Mouse (Mus musculus) MEL (cell line): ENCODE data around the gene Onecut3. TPM values are rescaled to one million over a fixed set of nuclear protein-coding genes. Genes with fewer than 3 reads are reported as not detected.

ENCODE experiments used
- DNase-seq: peaks from one replicate; pipeline ENCODE4 v3.0.0; 2011; ENCODE audit warnings: low read depth, low spot score
- H3K27ac ChIP-seq: 2 replicates; pipeline ENCODE4 v1.5.1; 2012; ENCODE audit warnings: low read depth, mild to moderate bottlenecking, control low read depth, low read length, moderate library complexity; ENCODE audit not compliant: control insufficient read depth
- H3K27me3 ChIP-seq, 2 experiments: fragments of 150-350 bp in 1 of 2; sonication (generic) in 1 of 2; 2 replicates each; pipeline ENCODE4 v1.6.1; 2012; ENCODE audit warnings: low read length in 2 of 2, mild to moderate bottlenecking in 2 of 2, improper control_type of control experiment in 1 of 2, moderate library complexity in 1 of 2; ENCODE audit not compliant: insufficient read depth in 2 of 2, control insufficient read depth in 1 of 2
- H3K36me3 ChIP-seq, 2 experiments: 2 replicates each; pipeline ENCODE4 v1.6.1; 2012 to 2014; ENCODE audit warnings: low read length in 2 of 2, improper control_type of control experiment in 1 of 2, inconsistent platforms in 1 of 2, mild to moderate bottlenecking in 1 of 2; ENCODE audit not compliant: insufficient read depth in 2 of 2, control insufficient read depth in 1 of 2
- H3K4me1 ChIP-seq, 2 experiments: fragments of 150-350 bp in 1 of 2; sonication (generic) in 1 of 2; 2 replicates each; pipeline ENCODE4 v1.6.1; 2012; ENCODE audit warnings: low read length in 2 of 2, improper control_type of control experiment in 1 of 2, mild to moderate bottlenecking in 1 of 2; ENCODE audit not compliant: insufficient read depth in 2 of 2, control insufficient read depth in 1 of 2
- H3K4me3 ChIP-seq, 2 experiments: fragments of 150-350 bp in 1 of 2; sonication (generic) in 1 of 2; 2 replicates each; pipeline ENCODE4 v1.5.1; 2012; ENCODE audit warnings: low read depth in 2 of 2, low read length in 2 of 2, mild to moderate bottlenecking in 2 of 2, moderate library complexity in 2 of 2, control low read depth in 1 of 2, improper control_type of control experiment in 1 of 2; ENCODE audit not compliant: control insufficient read depth in 1 of 2, insufficient read depth in 1 of 2
- H3K79me2 ChIP-seq: 2 replicates; pipeline ENCODE4 v1.6.1; 2012; ENCODE audit warnings: mild to moderate bottlenecking, low read length, moderate library complexity; ENCODE audit not compliant: control insufficient read depth, poor library complexity, insufficient read depth
- H3K9ac ChIP-seq: 2 replicates; pipeline ENCODE4 v1.6.1; 2012; ENCODE audit warnings: low read depth, mild to moderate bottlenecking, control low read depth, low read length, moderate library complexity; ENCODE audit not compliant: control insufficient read depth, poor library complexity, severe bottlenecking
- H3K9me3 ChIP-seq: fragments of 150-350 bp; sonication (generic); replicated peaks from 2 replicates; pipeline ENCODE4 v1.6.1; 2012; ENCODE audit warnings: mild to moderate bottlenecking, low read length, improper control_type of control experiment, moderate library complexity; ENCODE audit not compliant: insufficient read depth
- CHD1 ChIP-seq: IDR thresholded peaks from 2 replicates; pipeline ENCODE4 v1.6.1; 2012; ENCODE audit warnings: low read depth, mild to moderate bottlenecking, inconsistent platforms, low read length, improper control_type of control experiment
- CHD2 ChIP-seq: IDR thresholded peaks from 2 replicates; pipeline ENCODE4 v1.6.1; 2011; ENCODE audit warnings: low read length, improper control_type of control experiment
- CTCF ChIP-seq, 3 experiments: IDR thresholded peaks in 2 of 3; conservative IDR thresholded peaks in 1 of 3; 2 replicates each; pipeline ENCODE4 v1.5.1; 2011 to 2012; ENCODE audit warnings: low read length in 3 of 3, low read depth in 2 of 3, mild to moderate bottlenecking in 2 of 3, improper control_type of control experiment in 1 of 3, inconsistent platforms in 1 of 3, mixed read lengths in 1 of 3, moderate library complexity in 1 of 3; ENCODE audit not compliant: control insufficient read depth in 1 of 3, insufficient read depth in 1 of 3, poor library complexity in 1 of 3, severe bottlenecking in 1 of 3
- E2F4 ChIP-seq: IDR thresholded peaks from 2 replicates; pipeline ENCODE4 v1.6.1; 2011; ENCODE audit warnings: low read depth, low read length, improper control_type of control experiment, borderline replicate concordance
- EP300 ChIP-seq, 2 experiments: IDR thresholded peaks; 2 replicates each; pipeline ENCODE4 v1.6.1; 2011; ENCODE audit warnings: improper control_type of control experiment in 2 of 2, low read length in 2 of 2, low read depth in 1 of 2, mild to moderate bottlenecking in 1 of 2
- ETS1 ChIP-seq: IDR thresholded peaks from 2 replicates; pipeline ENCODE4 v1.6.1; 2012; ENCODE audit warnings: low read depth, mild to moderate bottlenecking, inconsistent platforms, low read length, improper control_type of control experiment, moderate library complexity
- GABPA ChIP-seq: IDR thresholded peaks from 2 replicates; pipeline ENCODE4 v1.6.1; 2012; ENCODE audit warnings: low read depth, mild to moderate bottlenecking, inconsistent platforms, low read length, improper control_type of control experiment, moderate library complexity
- GATA1 ChIP-seq: IDR thresholded peaks from 2 replicates; pipeline ENCODE4 v1.6.1; 2011; ENCODE audit warnings: low read depth, low read length, improper control_type of control experiment
- HCFC1 ChIP-seq: IDR thresholded peaks from 2 replicates; pipeline ENCODE4 v1.6.1; 2012; ENCODE audit warnings: low read depth, mild to moderate bottlenecking, inconsistent platforms, low read length, improper control_type of control experiment, moderate library complexity
- JUND ChIP-seq: IDR thresholded peaks from 2 replicates; pipeline ENCODE4 v1.6.1; 2011; ENCODE audit warnings: low read depth, mild to moderate bottlenecking, improper control_type of control experiment, low read length
- KAT2A ChIP-seq: conservative IDR thresholded peaks from 2 replicates; pipeline ENCODE4 v1.6.1; 2012; ENCODE audit warnings: low read depth, low read length, improper control_type of control experiment, inconsistent platforms
- MAX ChIP-seq: IDR thresholded peaks from 2 replicates; pipeline ENCODE4 v1.6.1; 2011; ENCODE audit warnings: low read length, improper control_type of control experiment
- MAZ ChIP-seq: IDR thresholded peaks from 2 replicates; pipeline ENCODE4 v1.6.1; 2012; ENCODE audit warnings: low read depth, mild to moderate bottlenecking, inconsistent platforms, low read length, improper control_type of control experiment
- MEF2A ChIP-seq: IDR thresholded peaks from 2 replicates; pipeline ENCODE4 v1.6.1; 2014; ENCODE audit warnings: low read depth, mild to moderate bottlenecking, inconsistent platforms, low read length, improper control_type of control experiment; ENCODE audit not compliant: poor library complexity, insufficient replicate concordance, severe bottlenecking; ENCODE audit errors: extremely low read depth
- MXI1 ChIP-seq: IDR thresholded peaks from 2 replicates; pipeline ENCODE4 v1.6.1; 2011; ENCODE audit warnings: mild to moderate bottlenecking, low read depth, low read length, improper control_type of control experiment
- MYC ChIP-seq: IDR thresholded peaks from 2 replicates; pipeline ENCODE4 v1.6.1; 2011; ENCODE audit warnings: low read depth, mild to moderate bottlenecking, low read length, improper control_type of control experiment, moderate library complexity
- POLR2A ChIP-seq, 2 experiments: IDR thresholded peaks; 2 replicates each; pipeline ENCODE4 v1.6.1; 2011 to 2012; ENCODE audit warnings: low read length in 2 of 2, mild to moderate bottlenecking in 2 of 2, control low read depth in 1 of 2, improper control_type of control experiment in 1 of 2, low read depth in 1 of 2, moderate library complexity in 1 of 2; ENCODE audit not compliant: control insufficient read depth in 1 of 2, insufficient read depth in 1 of 2, poor library complexity in 1 of 2
- POLR2AphosphoS2 ChIP-seq: IDR thresholded peaks from 2 replicates; pipeline ENCODE4 v1.6.1; 2011; ENCODE audit warnings: low read length, improper control_type of control experiment
- POLR2AphosphoS5 ChIP-seq: IDR thresholded peaks from 2 replicates; pipeline ENCODE4 v1.6.1; 2012; ENCODE audit warnings: low read depth, borderline replicate concordance, mild to moderate bottlenecking, inconsistent platforms, low read length, moderate library complexity, mixed read lengths
- RAD21 ChIP-seq: IDR thresholded peaks from 2 replicates; pipeline ENCODE4 v1.6.1; 2011; ENCODE audit warnings: mild to moderate bottlenecking, low read depth, low read length, improper control_type of control experiment
- RCOR1 ChIP-seq: IDR thresholded peaks from 2 replicates; pipeline ENCODE4 v1.6.1; 2012; ENCODE audit warnings: low read depth, mild to moderate bottlenecking, inconsistent platforms, low read length, improper control_type of control experiment
- SIN3A ChIP-seq: IDR thresholded peaks from 2 replicates; pipeline ENCODE4 v1.6.1; 2012; ENCODE audit warnings: low read length, improper control_type of control experiment, inconsistent platforms
- SMC3 ChIP-seq: IDR thresholded peaks from 2 replicates; pipeline ENCODE4 v1.6.1; 2011; ENCODE audit warnings: low read depth, low read length, improper control_type of control experiment
- TAL1 ChIP-seq: IDR thresholded peaks from 2 replicates; pipeline ENCODE4 v1.6.1; 2012; ENCODE audit warnings: mild to moderate bottlenecking, inconsistent platforms, low read length, moderate library complexity, mixed read lengths
- TBP ChIP-seq: IDR thresholded peaks from 2 replicates; pipeline ENCODE4 v1.8.0; 2011; ENCODE audit warnings: low read depth, low read length, improper control_type of control experiment
- TCF12 ChIP-seq: IDR thresholded peaks from 2 replicates; pipeline ENCODE4 v1.6.1; 2014; ENCODE audit warnings: low read depth, mild to moderate bottlenecking, inconsistent platforms, low read length, improper control_type of control experiment, moderate library complexity
- UBTF ChIP-seq: IDR thresholded peaks from 2 replicates; pipeline ENCODE4 v1.6.1; 2012; ENCODE audit warnings: low read depth, mild to moderate bottlenecking, inconsistent platforms, low read length, improper control_type of control experiment, moderate library complexity, borderline replicate concordance; ENCODE audit not compliant: insufficient read depth
- USF1 ChIP-seq: IDR thresholded peaks from 2 replicates; pipeline ENCODE4 v1.6.1; 2014; ENCODE audit warnings: low read depth, mild to moderate bottlenecking, inconsistent platforms, low read length, improper control_type of control experiment, moderate library complexity
- USF2 ChIP-seq, 2 experiments: IDR thresholded peaks; 2 replicates each; pipeline ENCODE4 v1.6.1; 2011 to 2012; ENCODE audit warnings: improper control_type of control experiment in 2 of 2, low read length in 2 of 2, borderline replicate concordance in 1 of 2, inconsistent platforms in 1 of 2, low read depth in 1 of 2, mild to moderate bottlenecking in 1 of 2; ENCODE audit not compliant: insufficient read depth in 1 of 2
- ZC3H11A ChIP-seq: IDR thresholded peaks from 2 replicates; pipeline ENCODE4 v1.6.1; 2012; ENCODE audit warnings: low read depth, mild to moderate bottlenecking, inconsistent platforms, low read length, improper control_type of control experiment
- ZKSCAN1 ChIP-seq: IDR thresholded peaks from 2 replicates; pipeline ENCODE4 v1.6.1; 2012; ENCODE audit warnings: low read depth, mild to moderate bottlenecking, inconsistent platforms, low read length, improper control_type of control experiment, moderate library complexity
- ZMIZ1 ChIP-seq: IDR thresholded peaks from 2 replicates; pipeline ENCODE4 v1.6.1; 2012; ENCODE audit warnings: low read depth, mild to moderate bottlenecking, inconsistent platforms, low read length, improper control_type of control experiment, moderate library complexity
- polyA plus RNA-seq, 2 experiments: library from polyadenylated mRNA; stranded (reverse) in 1 of 2; unstranded in 1 of 2; fragments of >175 nt in 1 of 2; fragments of >200 nt in 1 of 2; gene quantifications; 2 replicates each; pipeline versions ENCODE4 v1.2.1 to v1.2.4; 2012; ENCODE audit warnings: low replicate concordance in 2 of 2, low read depth in 1 of 2; ENCODE audit not compliant: insufficient read length in 2 of 2, insufficient read depth in 1 of 2, missing spikeins in 1 of 2
- total RNA-seq: library from RNA; depleted of rRNA; stranded (reverse); fragments of 300-350 nt; gene quantifications from 2 replicates; pipeline ENCODE4 v1.2.3, GENCODE M21; 2012

The Onecut3 gene
- total and polyA plus RNA-seq, 3 experiments, result not detected

- TF ChIP-seq E2F4 (no peak), CHD2 (no peak), POLR2A (IDR thresholded peaks at IDR 0.05; ENCODE audit: control insufficient read depth in 1 of 2, insufficient read depth in 1 of 2, low read depth in 1 of 2, low read length in 2 of 2, poor library complexity in 1 of 2) (peak; percentile 66 to 69; a peak in 3 of 4 replicates), ETS1 (peak; percentile 28; the same call in 1 of the 2 replicates), MAX (peak; percentile 100)
- TF ChIP-seq, all 39 proteins: peak for 17
Observed at GRCm38 (mm10) chr10:80561116-80561944, 66.7 kb downstream of the Onecut3 start, which contains the start of gene Rexo1 (continued).

GRCm38 (mm10) chr10:80566375-80567092 is 71.9 kb downstream of the Onecut3 start:
- Histone ChIP-seq H3K4me1 (peaks cover 0 to 17% of the 10 kb centered on the region in 2 experiments; a peak in 3 of 4 replicates), H3K79me2 (peaks cover 29% of the 10 kb centered on the region), H3K9ac (no peak overlapping the region), H3K36me3 (peaks cover 0 to 9% of the 10 kb centered on the region in 2 experiments; a peak in 2 of 4 replicates), H3K27me3 (no peaks in the 10 kb centered on the region), H3K9me3 (no peaks in the 10 kb centered on the region), H3K27ac (no peak overlapping the region), H3K4me3 (no peak overlapping the region)
- TF ChIP-seq SIN3A (peak; percentile 59), MXI1 (no peak), TCF12 (no peak), RCOR1 (no peak), MAZ (peak; percentile 70; the same call in 1 of the 2 replicates), JUND (no peak), TAL1 (no peak), CTCF (IDR thresholded peaks at IDR 0.05 in 2 of 3, conservative IDR thresholded peaks at IDR 0.05 in 1 of 3; ENCODE audit: control insufficient read depth in 1 of 3, insufficient read depth in 1 of 3, low read depth in 2 of 3, low read length in 3 of 3, poor library complexity in 1 of 3, severe bottlenecking in 1 of 3) (peak; percentile 85 to 93 (median 91)), TBP (no peak), UBTF (no peak), USF1 (no peak), ZC3H11A (peak; percentile 30; the same call in 1 of the 2 replicates), CHD2 (no peak), HCFC1 (no peak), SMC3 (peak; percentile 70), MYC (no peak), ZKSCAN1 (no peak), POLR2AphosphoS5 (no peak), ETS1 (no peak), RAD21 (peak; percentile 70), GABPA (no peak), USF2 (IDR thresholded peaks at IDR 0.05; ENCODE audit: borderline replicate concordance in 1 of 2, insufficient read depth in 1 of 2, low read depth in 1 of 2, low read length in 2 of 2) (no peak), MAX (no peak), GATA1 (no peak), CHD1 (no peak), KAT2A (no peak), EP300 (IDR thresholded peaks at IDR 0.05; ENCODE audit: low read depth in 1 of 2, low read length in 2 of 2) (no peak), MEF2A (no peak), ZMIZ1 (no peak), POLR2AphosphoS2 (no peak)
- DNase-seq, result peak; percentile 82
